Comparison of ENCODE assay signal across 21 mouse cellular contexts in the genomic region with DNA sequence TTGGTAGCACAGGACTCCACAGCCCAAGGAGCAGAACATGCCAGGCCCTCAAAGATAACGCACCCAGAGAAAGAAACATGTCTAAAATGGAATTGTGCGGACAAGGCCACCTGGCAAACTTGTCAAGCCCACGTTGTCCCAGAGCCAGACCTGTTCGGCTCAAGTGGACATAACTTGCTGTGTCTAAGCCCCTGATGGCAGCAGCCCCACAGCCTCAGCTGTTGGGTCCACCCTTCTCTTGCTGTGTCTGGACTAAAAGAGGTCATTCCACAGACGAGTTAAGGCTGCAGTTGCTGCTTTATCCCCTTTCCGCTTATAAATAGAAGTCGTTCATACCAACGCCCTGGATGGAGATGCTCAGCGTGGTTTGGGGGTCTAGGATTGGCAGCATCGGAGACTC. TPM values are rescaled to one million over a fixed set of nuclear protein-coding genes. Genes with fewer than 3 reads are reported as not detected.
DNase-seq lines count a peak whose midpoint lies in the region; ATAC-seq and TF ChIP-seq lines count a peak whose summit lies in the region.
"Had no signal": no experiment of that assay in that cellular context is flagged by ENCODE, and none has a peak within 500 bp of the region (broad histone marks: within the 10 kb centered on the region; RNA-seq: fewer than 3 reads in every experiment).

No protein-coding gene starts in this region.

- no peak overlapping the region for H3K9ac ChIP-seq in heart, adult 2 months (ENCODE audit: low read depth, low read length)
- H3K9ac ChIP-seq in heart, embryonic 16.5 days (ENCODE audit: low read length): no peak overlapping the region
- H3K9ac ChIP-seq in heart, postnatal 0 days (replicated peaks; ENCODE audit: low read depth, low read length): 0 out of 2 replicates have a peak overlapping the region, but pooled peaks have one; percentile 12
- H3K9ac ChIP-seq in liver, embryonic 15.5 days: no peak overlapping the region
- H3K9ac ChIP-seq: embryonic facial prominence, embryonic 13.5 days; forebrain, postnatal 0 days; hindbrain, embryonic 12.5 days; lung, embryonic 14.5 days had no signal

- no peak for TF ChIP-seq EP300 in heart, adult 2 months (IDR thresholded peaks at IDR 0.05; ENCODE audit: insufficient read depth, low read depth, low read length)
- no peak for TF ChIP-seq EP300 in heart, postnatal 0 days (IDR thresholded peaks at IDR 0.05; ENCODE audit: low read depth)

- ATAC-seq in heart, embryonic 16.5 days (replicated peaks; ENCODE audit: extremely low read depth, insufficient read depth, low FRiP score): peak; percentile 42
- ATAC-seq in heart, postnatal 0 days (ENCODE audit: insufficient read depth, low read depth): peak; percentile 48; the same call in 1 of the 2 replicates
- no peak for ATAC-seq in liver, embryonic 15.5 days (ENCODE audit: insufficient read depth)
- ATAC-seq: forebrain, postnatal 0 days; midbrain, embryonic 16.5 days had no signal

- TF ChIP-seq CTCF in heart, adult 2 months (IDR thresholded peaks at IDR 0.05): no peak
- TF ChIP-seq CTCF in heart, postnatal 0 days (IDR thresholded peaks at IDR 0.05; ENCODE audit: low read depth): no peak

- intact Hi-C loops in heart, adult 2 months (cut with DNase I): no loop called here
- intact Hi-C loops in left cerebral cortex, postnatal 10 days (cut with DNase I): loop anchor here (5.0 kb wide), 1 partner anchor 76 kb away; no protein-coding TSS in a partner anchor

- peak; percentile 82 for DNase-seq in heart, adult 11 months
- DNase-seq in heart, adult 2 months: no peak
- no peak for DNase-seq in heart, adult 8-10 months (ENCODE audit: low spot score)
- no peak for DNase-seq in heart, postnatal 0 days (ENCODE audit: low spot score)
- no peak for DNase-seq in left cerebral cortex, postnatal 10 days (ENCODE audit: extremely low spot score in 1 of 2, low spot score in 2 of 2)
- DNase-seq: adrenal gland, postnatal 25 days; cerebellum, adult 11 months; cerebellum, postnatal 10 days; forebrain, postnatal 0 days; kidney, adult 9 months; kidney, postnatal 36 days; left cerebral cortex, postnatal 4 days; lung, embryonic 14.5 days; lung, postnatal 36 days had no signal

- H3K4me1 ChIP-seq in heart, adult 2 months (ENCODE audit: control insufficient read depth, insufficient read depth, low read length): peaks cover 3% of the 10 kb centered on the region; the same call in 1 of the 2 replicates
- peaks cover 43% of the 10 kb centered on the region for H3K4me1 ChIP-seq in heart, embryonic 16.5 days (ENCODE audit: control insufficient read depth, insufficient read depth, low read length)
- H3K4me1 ChIP-seq in heart, postnatal 0 days (ENCODE audit: control insufficient read depth, insufficient read depth): peaks cover 36% of the 10 kb centered on the region
- H3K4me1 ChIP-seq in liver, embryonic 15.5 days (replicated peaks): peaks cover 48% of the 10 kb centered on the region

- no peaks in the 10 kb centered on the region for H3K9me3 ChIP-seq in heart, embryonic 16.5 days (replicated peaks; ENCODE audit: control insufficient read depth, low read length)
- H3K9me3 ChIP-seq in heart, postnatal 0 days (replicated peaks; ENCODE audit: control insufficient read depth, low read length): no peaks in the 10 kb centered on the region
- no peaks in the 10 kb centered on the region for H3K9me3 ChIP-seq in liver, embryonic 15.5 days (replicated peaks)
- H3K9me3 ChIP-seq: embryonic facial prominence, embryonic 13.5 days; G1E; hindbrain, embryonic 12.5 days had no signal

- H3K27me3 ChIP-seq in heart, adult 2 months (ENCODE audit: control insufficient read depth, insufficient read depth, low read length): no peaks in the 10 kb centered on the region
- H3K27me3 ChIP-seq in heart, embryonic 16.5 days (ENCODE audit: control insufficient read depth, insufficient read depth, low read length): no peaks in the 10 kb centered on the region
- no peaks in the 10 kb centered on the region for H3K27me3 ChIP-seq in heart, postnatal 0 days (ENCODE audit: control insufficient read depth, insufficient read depth, low read length)
- no peaks in the 10 kb centered on the region for H3K27me3 ChIP-seq in liver, embryonic 15.5 days
- H3K27me3 ChIP-seq: embryonic facial prominence, embryonic 13.5 days had no signal

- WGBS in heart, adult 2 months: 52% methylated on average over 10 of the region's 10 CpGs
- 44% methylated on average over 10 of the region's 10 CpGs for WGBS in heart, embryonic 16.5 days
- WGBS in heart, postnatal 0 days: 39% methylated on average over 10 of the region's 10 CpGs
- 67% methylated on average over 10 of the region's 10 CpGs for WGBS in liver, embryonic 15.5 days (ENCODE audit: insufficient replicate concordance)

- TF ChIP-seq POLR2A in heart, adult 2 months (IDR thresholded peaks at IDR 0.05; ENCODE audit: insufficient read depth, low read depth, low read length): no peak

- no peaks in the 10 kb centered on the region for H3K79me2 ChIP-seq in heart, adult 2 months (replicated peaks; ENCODE audit: control insufficient read depth, insufficient read depth, low read length)

- H3K4me2 ChIP-seq in heart, embryonic 16.5 days (ENCODE audit: low read depth, low read length): no peak overlapping the region
- no peak overlapping the region for H3K4me2 ChIP-seq in heart, postnatal 0 days (ENCODE audit: low read depth, low read length)
- H3K4me2 ChIP-seq in liver, embryonic 15.5 days: no peak overlapping the region
- H3K4me2 ChIP-seq: embryonic facial prominence, embryonic 13.5 days; hindbrain, embryonic 12.5 days; lung, embryonic 14.5 days had no signal

- H3K36me3 ChIP-seq in heart, adult 2 months (ENCODE audit: control insufficient read depth, insufficient read depth, low read length): no peaks in the 10 kb centered on the region
- H3K36me3 ChIP-seq in heart, embryonic 16.5 days (ENCODE audit: control insufficient read depth, insufficient read depth): peaks cover 8% of the 10 kb centered on the region
- peaks cover 11% of the 10 kb centered on the region for H3K36me3 ChIP-seq in heart, postnatal 0 days (replicated peaks; ENCODE audit: control insufficient read depth, insufficient read depth, low read length)
- H3K36me3 ChIP-seq in liver, embryonic 15.5 days (replicated peaks): peaks cover 16% of the 10 kb centered on the region

- no peak overlapping the region for H3K4me3 ChIP-seq in heart, adult 2 months
- no peak overlapping the region for H3K4me3 ChIP-seq in heart, embryonic 16.5 days (ENCODE audit: low read length)
- H3K4me3 ChIP-seq in heart, postnatal 0 days (ENCODE audit: low read depth, low read length): no peak overlapping the region
- H3K4me3 ChIP-seq in liver, embryonic 15.5 days (replicated peaks): no peak overlapping the region
- H3K4me3 ChIP-seq: embryonic facial prominence, embryonic 13.5 days; hindbrain, embryonic 12.5 days had no signal

- H3K27ac ChIP-seq in heart, adult 2 months: no peak overlapping the region; the same call in 1 of the 2 replicates
- H3K27ac ChIP-seq in heart, embryonic 16.5 days (ENCODE audit: low read length): peak overlapping the region; percentile 88
- H3K27ac ChIP-seq in heart, postnatal 0 days (ENCODE audit: low read depth): peak overlapping the region; percentile 80
- H3K27ac ChIP-seq in liver, embryonic 15.5 days (replicated peaks): 0 out of 2 replicates have a peak overlapping the region, but pooled peaks have one; percentile 33
- H3K27ac ChIP-seq: embryonic facial prominence, embryonic 13.5 days; hindbrain, embryonic 12.5 days had no signal

RNA-seq across cellular contexts. Expression of gene Fam78a, which starts 28.1 kb away (rescaled TPM):
- 10 to 100 TPM; 15.9 to 19.1 TPM for total RNA-seq in heart, adult 2 months (2021)
- polyA plus RNA-seq in heart, adult 2 months (2012; rRNA removed): 18.7 and 24.9 TPM in 2 replicates
- 27.6 and 30.1 TPM in 2 replicates for polyA plus RNA-seq in heart, embryonic 16.5 days (2015; fragmentation: Nextera tagmentation; extraction: Ambion mirVana)
- 10 to 100 TPM; 12.7 to 26.1 (median 16.3) TPM for total RNA-seq in heart, adult 8-10 months (2022)
- total RNA-seq in heart, postnatal 0 days (2014; rRNA removed; ENCODE audit: low replicate concordance): 28.7 and 34.9 TPM in 2 replicates
- polyA plus RNA-seq in heart, postnatal 0 days (2015; fragmentation: Nextera tagmentation; extraction: Ambion mirVana): 14.6 and 18.0 TPM in 2 replicates
- 11.4 TPM in 2 replicates for polyA plus RNA-seq in liver, embryonic 15.5 days (2015; fragmentation: Nextera tagmentation; extraction: Ambion mirVana)
- total RNA-seq in left cerebral cortex, postnatal 10 days (2021): 1 to 10 TPM; 1.2 to 2.3 TPM

RNA-seq across cellular contexts. Expression of gene Plpp7, which starts 38.8 kb away (rescaled TPM):
- total RNA-seq in heart, adult 2 months (2021): 10 to 100 TPM; 33.6 to 33.8 TPM
- polyA plus RNA-seq in heart, adult 2 months (2012; rRNA removed): 56.3 and 62.1 TPM in 2 replicates
- polyA plus RNA-seq in heart, embryonic 16.5 days (2015; fragmentation: Nextera tagmentation; extraction: Ambion mirVana): 19.7 and 21.4 TPM in 2 replicates
- 10 to 100 TPM; 34.7 to 48.9 (median 42.6) TPM for total RNA-seq in heart, adult 8-10 months (2022)
- 30.7 and 56.3 TPM in 2 replicates for total RNA-seq in heart, postnatal 0 days (2014; rRNA removed; ENCODE audit: low replicate concordance)
- 23.4 and 24.0 TPM in 2 replicates for polyA plus RNA-seq in heart, postnatal 0 days (2015; fragmentation: Nextera tagmentation; extraction: Ambion mirVana)
- polyA plus RNA-seq in liver, embryonic 15.5 days (2015; fragmentation: Nextera tagmentation; extraction: Ambion mirVana): 1.9 and 2.0 TPM in 2 replicates
- 10 to 100 TPM; 18.7 to 22.9 TPM for total RNA-seq in left cerebral cortex, postnatal 10 days (2021)
- polyA plus RNA-seq: CD4-positive, CD25-positive, alpha-beta regulatory T cell, adult 4 months had no signal
